Mouse (Mus musculus) stomach, postnatal 0 days (tissue): ENCODE measurements around the gene Tcf7l1. TPM values are rescaled to one million over a fixed set of nuclear protein-coding genes. Genes with fewer than 3 reads are reported as not detected.

Source experiments
- ATAC-seq: fragments of 200-750 bp; cut with Nextera tagmentation; 2 replicates; pipeline ENCODE4 v1.8.0; 2017; ENCODE audit not compliant: low FRiP score, low TSS enrichment
- DNase-seq: peaks from one replicate; pipeline ENCODE4 v3.0.0-alpha.2; 2016; ENCODE audit warnings: low spot score
- H3K27ac ChIP-seq: fragments of 300-500 bp; sonication (generic); replicated peaks from 2 replicates; pipeline ENCODE4 v1.5.1; 2014; ENCODE audit warnings: mild to moderate bottlenecking, control low read depth
- H3K27me3 ChIP-seq: fragments of 300-500 bp; sonication (generic); 2 replicates; pipeline ENCODE4 v1.6.1; 2014; ENCODE audit warnings: low read length; ENCODE audit not compliant: control insufficient read depth, insufficient read depth
- H3K36me3 ChIP-seq: fragments of 300-500 bp; sonication (generic); 2 replicates; pipeline ENCODE4 v1.6.1; 2014; ENCODE audit warnings: low read length, mixed read lengths; ENCODE audit not compliant: control insufficient read depth, insufficient read depth
- H3K4me1 ChIP-seq: fragments of 300-500 bp; sonication (generic); replicated peaks from 2 replicates; pipeline ENCODE4 v1.6.1; 2014; ENCODE audit warnings: antibody characterized with exemption; ENCODE audit not compliant: control insufficient read depth, insufficient read depth
- H3K4me2 ChIP-seq: fragments of 300-500 bp; sonication (generic); replicated peaks from 2 replicates; pipeline ENCODE4 v1.6.1; 2014; ENCODE audit warnings: low read depth, mild to moderate bottlenecking, control low read depth, moderate library complexity
- H3K4me3 ChIP-seq: fragments of 300-500 bp; sonication (generic); 2 replicates; pipeline ENCODE4 v1.5.1; 2014; ENCODE audit warnings: low read depth, low read length, control low read depth
- H3K9ac ChIP-seq: fragments of 300-500 bp; sonication (generic); 2 replicates; pipeline ENCODE4 v1.6.1; 2014; ENCODE audit warnings: mild to moderate bottlenecking, low read length, control low read depth, mixed read lengths
- H3K9me3 ChIP-seq: fragments of 300-500 bp; sonication (generic); 2 replicates; pipeline ENCODE4 v1.6.1; 2016; ENCODE audit warnings: low read length; ENCODE audit not compliant: control insufficient read depth
- CTCF ChIP-seq: IDR thresholded peaks from 2 replicates; pipeline ENCODE4 v1.5.1; 2016; ENCODE audit warnings: antibody characterized with exemption, low read depth, mild to moderate bottlenecking, moderate library complexity
- EP300 ChIP-seq: optimal IDR thresholded peaks from 2 replicates; pipeline ENCODE3; 2016; ENCODE audit warnings: antibody characterized with exemption
- WGBS: fragments of 180-500 bp; shearing (Covaris S2); extraction: QIAGEN DNeasy Blood & Tissue Kit; methylation state at CpG from one replicate; pipeline ENCODE4 v1.1.7; 2014; 5-methylcytosine and 5-hydroxymethylcytosine counted together
- polyA plus RNA-seq: library from polyadenylated mRNA; unstranded; fragments of >200 nt; fragmentation: Nextera tagmentation; extraction: Ambion mirVana; gene quantifications from 2 replicates; pipeline ENCODE4 v1.2.1, GENCODE M21; 2015

The Tcf7l1 gene
- polyA plus RNA-seq, 1 experiment from 2014 or later = 11.1 TPM

GRCm38 (mm10) chr6:72590111-72590510 lies 198.9 kb downstream of the Tcf7l1 start:
- Histone ChIP-seq H3K9ac (no peak overlapping the region), H3K27me3 (no peaks in the 10 kb centered on the region), H3K36me3 (no peaks in the 10 kb centered on the region; the same call in 1 of the 2 replicates), H3K9me3 (no peaks in the 10 kb centered on the region), H3K27ac (no peak overlapping the region), H3K4me3 (no peak overlapping the region), H3K4me1 (no peaks in the 10 kb centered on the region), H3K4me2 (no peak overlapping the region)
- DNase-seq = no peak
- TF ChIP-seq EP300 (no peak), CTCF (no peak)
- ATAC-seq = peak; percentile 51; the same call in 1 of the 2 replicates

GRCm38 (mm10) chr6:72588307-72588706 lies 200.7 kb downstream of the Tcf7l1 start:
- H3K4me3 ChIP-seq = no peak overlapping the region
- no peak overlapping the region for H3K9ac ChIP-seq
- no peaks in the 10 kb centered on the region for H3K27me3 ChIP-seq
- ATAC-seq = no peak
- H3K4me1 ChIP-seq = no peaks in the 10 kb centered on the region
- TF ChIP-seq EP300 (no peak), CTCF (no peak)
- H3K4me2 ChIP-seq = no peak overlapping the region
- no peaks in the 10 kb centered on the region; the same call in 1 of the 2 replicates for H3K36me3 ChIP-seq
- H3K9me3 ChIP-seq = no peaks in the 10 kb centered on the region
- DNase-seq = no peak
- no peak overlapping the region for H3K27ac ChIP-seq

- no peak overlapping the region for H3K27ac ChIP-seq
- H3K27me3 ChIP-seq = no peaks in the 10 kb centered on the region
- TF ChIP-seq EP300 (no peak), CTCF (no peak)
- ATAC-seq (no peak), DNase-seq (peak; percentile 36)
- no peaks in the 10 kb centered on the region; the same call in 1 of the 2 replicates for H3K36me3 ChIP-seq
- WGBS = 70% methylated on average over 3 of the region's 3 CpGs
- no peak overlapping the region for H3K9ac ChIP-seq
- no peak overlapping the region for H3K4me2 ChIP-seq
- H3K9me3 ChIP-seq = no peaks in the 10 kb centered on the region
- H3K4me3 ChIP-seq = no peak overlapping the region
- H3K4me1 ChIP-seq = no peaks in the 10 kb centered on the region
Observed at GRCm38 (mm10) chr6:72586701-72587100, 202.4 kb downstream of the Tcf7l1 start.

- H3K9me3 ChIP-seq = no peaks in the 10 kb centered on the region
- ATAC-seq = peak; percentile 47
- no peak overlapping the region for H3K4me3 ChIP-seq
- H3K4me2 ChIP-seq = no peak overlapping the region
- 0 out of 2 replicates have a peak overlapping the region, but pooled peaks have one; percentile 30 for H3K27ac ChIP-seq
- H3K36me3 ChIP-seq = peaks cover 3% of the 10 kb centered on the region; the same call in 1 of the 2 replicates
- H3K27me3 ChIP-seq = no peaks in the 10 kb centered on the region
- no peaks in the 10 kb centered on the region for H3K4me1 ChIP-seq
- DNase-seq = no peak
- 60% methylated on average over 11 of the region's 11 CpGs for WGBS
- no peak for TF ChIP-seq EP300
- TF ChIP-seq CTCF = no peak
- H3K9ac ChIP-seq = no peak overlapping the region
Observed at GRCm38 (mm10) chr6:72584154-72584553, 204.9 kb downstream of the Tcf7l1 start.

- Histone ChIP-seq H3K27me3 (no peaks in the 10 kb centered on the region), H3K36me3 (peaks cover 4% of the 10 kb centered on the region; the same call in 1 of the 2 replicates), H3K27ac (no peak overlapping the region; the same call in 1 of the 2 replicates), H3K4me1 (no peaks in the 10 kb centered on the region), H3K9ac (no peak overlapping the region), H3K9me3 (no peaks in the 10 kb centered on the region), H3K4me3 (no peak overlapping the region), H3K4me2 (no peak overlapping the region)
- no peak for DNase-seq
- TF ChIP-seq EP300 = no peak
- TF ChIP-seq CTCF = no peak
- 82% methylated on average over 4 of the region's 4 CpGs for WGBS
- peak; percentile 65 for ATAC-seq
Observed at GRCm38 (mm10) chr6:72583211-72583839, 205.7 kb downstream of the Tcf7l1 start.

GRCm38 (mm10) chr6:72581625-72582382 lies 207.2 kb downstream of the Tcf7l1 start:
- peaks cover 10% of the 10 kb centered on the region for H3K36me3 ChIP-seq
- no peaks in the 10 kb centered on the region for H3K9me3 ChIP-seq
- H3K4me2 ChIP-seq = no peak overlapping the region
- ATAC-seq (no peak), DNase-seq (no peak)
- H3K4me1 ChIP-seq = no peaks in the 10 kb centered on the region
- TF ChIP-seq EP300 = no peak
- no peak for TF ChIP-seq CTCF
- 78% methylated on average over 11 of the region's 11 CpGs for WGBS
- H3K27ac ChIP-seq = no peak overlapping the region
- H3K27me3 ChIP-seq = no peaks in the 10 kb centered on the region
- H3K4me3 ChIP-seq = no peak overlapping the region
- H3K9ac ChIP-seq = no peak overlapping the region

Other genes with a start within 250 kb of the Tcf7l1 start
- 120 and 130 TPM in 2 replicates for gene Capg, start 244.9 kb downstream of the Tcf7l1 start, polyA plus RNA-seq
- 13.3 and 15.8 TPM in 2 replicates for gene Elmod3, start 190.8 kb downstream of the Tcf7l1 start, polyA plus RNA-seq
- gene Retsat, start 190.8 kb downstream of the Tcf7l1 start, polyA plus RNA-seq = 54.1 TPM in 2 replicates
- 37.2 and 37.7 TPM in 2 replicates for gene Tgoln1, start 172.3 kb downstream of the Tcf7l1 start, polyA plus RNA-seq
- 48.9 and 49.5 TPM in 2 replicates for gene Kcmf1, start 110.7 kb upstream of the Tcf7l1 start, polyA plus RNA-seq
- 1,323 and 1,685 TPM in 2 replicates for gene Tmsb10, start 169.5 kb upstream of the Tcf7l1 start, polyA plus RNA-seq